In genomic region chr15:102145330-102145729, GRCm38 (mm10) we compare ENCODE assay signal across 11 mouse cellular contexts. TPM values are rescaled to one million over a fixed set of nuclear protein-coding genes. Genes with fewer than 3 reads are reported as not detected.
DNase-seq lines count a peak whose midpoint lies in the region; ATAC-seq lines count a peak whose summit lies in the region.
"Had no signal": no experiment of that assay in that cellular context is flagged by ENCODE, and none has a peak within 500 bp of the region (broad histone marks: within the 10 kb centered on the region; RNA-seq: fewer than 3 reads in every experiment).

No protein-coding gene starts in this region.

- H3K27ac ChIP-seq in heart, embryonic 10.5 days = no peak overlapping the region
- H3K27ac ChIP-seq: hindbrain, embryonic 10.5 days had no signal

- no peaks in the 10 kb centered on the region for H3K9me3 ChIP-seq in heart, embryonic 10.5 days
- H3K9me3 ChIP-seq: hindbrain, embryonic 10.5 days had no signal

- H3K4me3 ChIP-seq in heart, embryonic 10.5 days = no peak overlapping the region

- peaks cover 53% of the 10 kb centered on the region for H3K27me3 ChIP-seq in heart, embryonic 10.5 days (ENCODE audit: insufficient read depth, poor library complexity, severe bottlenecking)

- WGBS in heart, embryonic 10.5 days = 84% methylated on average over 10 of the region's 10 CpGs

- H3K36me3 ChIP-seq in heart, embryonic 10.5 days = no peaks in the 10 kb centered on the region
- H3K36me3 ChIP-seq: hindbrain, embryonic 10.5 days had no signal

- H3K4me1 ChIP-seq in heart, embryonic 10.5 days = peaks cover 46% of the 10 kb centered on the region

- no peak for ATAC-seq in erythroblast, adult 5-6 weeks (replicated peaks; ENCODE audit: low FRiP score, poor library complexity, severe bottlenecking)

- intact Hi-C loops in heart, postnatal 10 days (cut with DNase I) = loop anchor here (5.0 kb wide), 1 partner anchor 38 kb away; no protein-coding TSS in a partner anchor

- peak; percentile 41 to 43 for DNase-seq in heart, adult 9 months (ENCODE audit: low spot score in 2 of 2)
- no peak for DNase-seq in heart, embryonic 10.5 days (ENCODE audit: low spot score)
- DNase-seq in urinary bladder, postnatal 25 days (ENCODE audit: low spot score) = peak; percentile 62
- DNase-seq in urinary bladder, postnatal 10 days (ENCODE audit: low spot score) = no peak
- DNase-seq in heart, postnatal 10 days = peak; percentile 21 to 41
- no peak for DNase-seq in thymus, postnatal 0 days (ENCODE audit: low spot score)
- DNase-seq in cerebellum, postnatal 36 days = no peak
- DNase-seq: retina, postnatal 1 day had no signal

RNA-seq across cellular contexts. Expression of gene Igfbp6, which starts 1.2 kb away (rescaled TPM):
- polyA plus RNA-seq in heart, embryonic 10.5 days (2016; fragmentation: Nextera tagmentation; extraction: Ambion mirVana) = 0.64 and 0.67 TPM in 2 replicates
- total RNA-seq in heart, postnatal 10 days (2021) = 10 to 100 TPM; 24.8 to 30.5 TPM
- total RNA-seq in erythroblast, adult 5-6 weeks (2015; ENCODE audit: low replicate concordance) = 1.5 TPM in 1 of 2 replicates, not detected in the other
- not detected in 2 replicates for total RNA-seq in erythroblast, adult 5-6 weeks (2017; ENCODE audit: low replicate concordance)
- polyA plus RNA-seq in thymus, postnatal 0 days (2015; fragmentation: Nextera tagmentation; extraction: Ambion mirVana) = 6.8 and 7.5 TPM in 2 replicates
- polyA plus RNA-seq: hindbrain, embryonic 10.5 days had no signal

RNA-seq across cellular contexts. Expression of gene Soat2, which starts 5.0 kb away (rescaled TPM):
- 2.0 and 7.9 TPM in 2 replicates for polyA plus RNA-seq in heart, embryonic 10.5 days (2016; fragmentation: Nextera tagmentation; extraction: Ambion mirVana)
- under 1 TPM in 1 of 2 experiments, not detected in 1; 0.20 TPM for total RNA-seq in heart, postnatal 10 days (2021)
- total RNA-seq in erythroblast, adult 5-6 weeks (2015; ENCODE audit: low replicate concordance) = 1.0 TPM in 1 of 2 replicates, not detected in the other
- total RNA-seq in erythroblast, adult 5-6 weeks (2017; ENCODE audit: low replicate concordance) = 1.5 and 1.8 TPM in 2 replicates
- polyA plus RNA-seq in thymus, postnatal 0 days (2015; fragmentation: Nextera tagmentation; extraction: Ambion mirVana) = 1.0 and 1.1 TPM in 2 replicates
- polyA plus RNA-seq: midbrain, embryonic 11.5 days had no signal

RNA-seq across cellular contexts. Expression of gene Spryd3, which starts 9.3 kb away (rescaled TPM):
- 19.0 and 19.4 TPM in 2 replicates for polyA plus RNA-seq in heart, embryonic 10.5 days (2016; fragmentation: Nextera tagmentation; extraction: Ambion mirVana)
- total RNA-seq in heart, postnatal 10 days (2021) = 10 to 100 TPM; 19.1 to 22.2 TPM
- 3.8 TPM in 1 of 2 replicates, not detected in the other for total RNA-seq in erythroblast, adult 5-6 weeks (2015; ENCODE audit: low replicate concordance)
- 2.1 and 4.7 TPM in 2 replicates for total RNA-seq in erythroblast, adult 5-6 weeks (2017; ENCODE audit: low replicate concordance)
- 19.1 and 19.9 TPM in 2 replicates for polyA plus RNA-seq in thymus, postnatal 0 days (2015; fragmentation: Nextera tagmentation; extraction: Ambion mirVana)

RNA-seq across cellular contexts. Expression of gene Tns2, which starts 45.1 kb away (rescaled TPM):
- 19.8 and 19.9 TPM in 2 replicates for polyA plus RNA-seq in heart, embryonic 10.5 days (2016; fragmentation: Nextera tagmentation; extraction: Ambion mirVana)
- 100 to 1,000 TPM in 1 of 2 experiments, 10 to 100 TPM in 1; 95.1 to 108 TPM for total RNA-seq in heart, postnatal 10 days (2021)
- not detected in 2 replicates for total RNA-seq in erythroblast, adult 5-6 weeks (2015; ENCODE audit: low replicate concordance)
- total RNA-seq in erythroblast, adult 5-6 weeks (2017; ENCODE audit: low replicate concordance) = not detected in 2 replicates
- 4.4 and 5.2 TPM in 2 replicates for polyA plus RNA-seq in thymus, postnatal 0 days (2015; fragmentation: Nextera tagmentation; extraction: Ambion mirVana)

RNA-seq across cellular contexts. Expression of gene Zfp740, which starts 57.7 kb away (rescaled TPM):
- polyA plus RNA-seq in heart, embryonic 10.5 days (2016; fragmentation: Nextera tagmentation; extraction: Ambion mirVana) = 35.7 and 50.1 TPM in 2 replicates
- total RNA-seq in heart, postnatal 10 days (2021) = 10 to 100 TPM; 48.2 to 48.3 TPM
- total RNA-seq in erythroblast, adult 5-6 weeks (2015; ENCODE audit: low replicate concordance) = 14.2 and 19.0 TPM in 2 replicates
- total RNA-seq in erythroblast, adult 5-6 weeks (2017; ENCODE audit: low replicate concordance) = 15.7 and 21.5 TPM in 2 replicates
- 48.8 and 64.9 TPM in 2 replicates for polyA plus RNA-seq in thymus, postnatal 0 days (2015; fragmentation: Nextera tagmentation; extraction: Ambion mirVana)

Comparison
In these comparisons a context has a peak if more than half of its experiments do, and no peak if none do; other contexts are left out.
1. DNase-seq: peak in heart, adult 9 months (2 of 2), urinary bladder, postnatal 25 days (single experiment) and heart, postnatal 10 days (2 of 2); none in heart, embryonic 10.5 days (single experiment), urinary bladder, postnatal 10 days (single experiment), thymus, postnatal 0 days (single experiment) and cerebellum, postnatal 36 days (0 of 2).
2. RNA of gene Igfbp6, which starts 1.2 kb away (total RNA-seq): 24.8 to 30.5 TPM in heart, postnatal 10 days; 1.5 TPM in erythroblast, adult 5-6 weeks; every median in the first group is over 10 times any median in the second.